Mouse (Mus musculus) kidney, adult 2 months (tissue): Measurements from ENCODE around the gene Snta1.

ENCODE experiments used
- CTCF ChIP-seq: fragments of 200-500 bp; conservative IDR thresholded peaks from 2 replicates; pipeline ENCODE4 v1.5.1; 2011; ENCODE audit warnings: low read depth, mild to moderate bottlenecking, control low read depth, low read length, moderate library complexity, mixed read lengths; ENCODE audit not compliant: insufficient read depth, insufficient read length
- POLR2A ChIP-seq: fragments of 200-500 bp; IDR thresholded peaks from one replicate; pipeline ENCODE4 v1.6.1; 2011; ENCODE audit warnings: low read depth, low read length, control low read depth

- TF ChIP-seq CTCF (no peak), POLR2A (no peak)
Measured at GRCm38 (mm10) chr2:154398267-154398666, 9.6 kb downstream of the Snta1 start.
